Mouse (Mus musculus): ENCODE results near the gene Gm21996. TPM values are rescaled to one million over a fixed set of nuclear protein-coding genes. Genes with fewer than 3 reads are reported as not detected.
"Not testable (repeated sequence)": the region's sequence is repeated elsewhere in the genome, so short reads cannot be mapped to it uniquely, and the experiment has no call there.

The Gm21996 gene
- polyA plus RNA-seq (2016; fragmentation: Nextera tagmentation; extraction: Ambion mirVana), result not detected in 2 replicates

DNA sequence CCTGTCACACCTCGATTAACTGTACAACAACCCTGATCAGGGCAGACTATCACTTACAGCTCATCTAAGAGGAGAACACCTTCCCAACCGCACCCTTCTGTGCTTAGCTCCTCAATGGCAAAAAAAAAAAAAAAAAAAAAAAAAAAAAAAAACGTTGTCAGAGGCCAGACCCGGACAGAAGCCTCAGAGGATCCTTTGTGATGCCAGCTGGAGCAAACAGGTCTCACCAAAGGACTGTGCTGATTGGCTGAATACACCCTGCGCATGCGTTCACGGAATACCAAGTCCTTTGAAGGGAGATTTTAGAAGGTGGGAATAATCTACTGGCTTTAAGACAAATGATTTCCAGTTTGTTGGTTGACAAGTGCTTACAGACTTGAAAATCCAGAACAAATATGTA, at the start of gene Gm21996:
Gm21996 (minus strand) TSS at position 101 of the 400 bp plus-strand sequence.
- not testable (repeated sequence) for H3K4me2 ChIP-seq; H3K4me1 ChIP-seq; H3K4me3 ChIP-seq (replicated peaks); H3K27me3 ChIP-seq; H3K9ac ChIP-seq; H3K9me3 ChIP-seq; H3K27ac ChIP-seq; H3K36me3 ChIP-seq (replicated peaks); ATAC-seq (ENCODE audit: low FRiP score)
- no CpG with 5 or more reads among the region's 7 CpGs for WGBS

Measured in forebrain, embryonic 12.5 days (tissue).